Mouse (Mus musculus) cerebellum, postnatal 10 days (tissue): ENCODE measurements around the gene Arid1a.

Experiments used
- DNase-seq, 2 experiments: peaks; one replicate each; pipeline ENCODE4 v3.0.0; 2021; ENCODE audit warnings: mixed read lengths in 2 of 2

Arid1a gene

GRCm38 (mm10) chr4:133730122-133730521 lies 26.4 kb downstream of the Arid1a start:
- no peak for DNase-seq

GRCm38 (mm10) chr4:133729541-133730093 lies 27.0 kb downstream of the Arid1a start:
- peak; percentile 99 for DNase-seq

- DNase-seq = peak; percentile 52 to 59
Observed at GRCm38 (mm10) chr4:133729007-133729406, 27.6 kb downstream of the Arid1a start.

- DNase-seq = peak; percentile 18 to 37
Observed at GRCm38 (mm10) chr4:133728256-133728655, 28.3 kb downstream of the Arid1a start.

- DNase-seq = no peak
Observed at GRCm38 (mm10) chr4:133725706-133726105, 30.9 kb downstream of the Arid1a start.

GRCm38 (mm10) chr4:133719791-133720190 lies 36.8 kb downstream of the Arid1a start:
- DNase-seq = no peak

GRCm38 (mm10) chr4:133712755-133713154 lies 43.8 kb downstream of the Arid1a start:
- no peak for DNase-seq

GRCm38 (mm10) chr4:133711307-133712076 lies 45.1 kb downstream of the Arid1a start:
- peak; percentile 49 to 56 for DNase-seq

GRCm38 (mm10) chr4:133709395-133709794 lies 47.2 kb downstream of the Arid1a start:
- no peak for DNase-seq

- no peak for DNase-seq
Observed at GRCm38 (mm10) chr4:133707464-133707863, 49.1 kb downstream of the Arid1a start.

- peak in 1 of 2 experiments; percentile 28 for DNase-seq
Observed at GRCm38 (mm10) chr4:133706956-133707355, 49.6 kb downstream of the Arid1a start.

- DNase-seq = no peak
Observed at GRCm38 (mm10) chr4:133705062-133705461, 51.5 kb downstream of the Arid1a start.

GRCm38 (mm10) chr4:133700905-133701368 lies 55.6 kb downstream of the Arid1a start:
- DNase-seq = peak; percentile 72 to 80

- DNase-seq = no peak
Observed at GRCm38 (mm10) chr4:133695363-133695762, 61.2 kb downstream of the Arid1a start.

GRCm38 (mm10) chr4:133690252-133690651 lies 66.3 kb downstream of the Arid1a start:
- DNase-seq = peak in 1 of 2 experiments; percentile 32

- peak in 1 of 2 experiments; percentile 37 for DNase-seq
Observed at GRCm38 (mm10) chr4:133688417-133689067, 68.0 kb downstream of the Arid1a start.

- no peak for DNase-seq
Observed at GRCm38 (mm10) chr4:133687126-133687525, 69.4 kb downstream of the Arid1a start.

- DNase-seq = no peak
Observed at GRCm38 (mm10) chr4:133686512-133686911, 70.1 kb downstream of the Arid1a start.

GRCm38 (mm10) chr4:133680206-133680786 lies 76.3 kb downstream of the Arid1a start:
- DNase-seq = peak; percentile 39 to 43

GRCm38 (mm10) chr4:133679629-133680028 lies 76.9 kb downstream of the Arid1a start:
- DNase-seq = no peak

GRCm38 (mm10) chr4:133677266-133677665 lies 79.3 kb downstream of the Arid1a start:
- no peak for DNase-seq

- DNase-seq = no peak
Observed at GRCm38 (mm10) chr4:133676189-133676588, 80.4 kb downstream of the Arid1a start.

- peak; percentile 67 to 71 for DNase-seq
Observed at GRCm38 (mm10) chr4:133675594-133676016, 81.0 kb downstream of the Arid1a start.
